Mouse (Mus musculus): ENCODE measurements around the gene Ptpn20. TPM values are rescaled to one million over a fixed set of nuclear protein-coding genes. Genes with fewer than 3 reads are reported as not detected.

Ptpn20 gene
- total RNA-seq (2017), result not detected in 2 replicates

- ATAC-seq (replicated peaks in 1 of 2; ENCODE audit: insufficient read depth in 1 of 2, low FRiP score in 2 of 2, low TSS enrichment in 1 of 2, low read depth in 1 of 2, poor library complexity in 2 of 2, severe bottlenecking in 2 of 2), result peak in 1 of 2 experiments; percentile 21; a peak in 1 of 4 replicates
These were observed at the start of gene Ptpn20 for GRCm38 (mm10) chr14:33588951-33589350. Gene Ptpn20 (plus strand): TSS chr14:33589207.

GRCm38 (mm10) chr14:33539559-33540167 is 49.3 kb upstream of the Ptpn20 start:
- ATAC-seq (replicated peaks in 1 of 2; ENCODE audit: insufficient read depth in 1 of 2, low FRiP score in 2 of 2, low TSS enrichment in 1 of 2, low read depth in 1 of 2, poor library complexity in 2 of 2, severe bottlenecking in 2 of 2), result no peak

- ATAC-seq (replicated peaks in 1 of 2; ENCODE audit: insufficient read depth in 1 of 2, low FRiP score in 2 of 2, low TSS enrichment in 1 of 2, low read depth in 1 of 2, poor library complexity in 2 of 2, severe bottlenecking in 2 of 2), result no peak
These were observed 43.4 kb upstream of the Ptpn20 start for GRCm38 (mm10) chr14:33545565-33546143.

- no peak for ATAC-seq (replicated peaks in 1 of 2; ENCODE audit: insufficient read depth in 1 of 2, low FRiP score in 2 of 2, low TSS enrichment in 1 of 2, low read depth in 1 of 2, poor library complexity in 2 of 2, severe bottlenecking in 2 of 2)
These were observed 40.4 kb upstream of the Ptpn20 start for GRCm38 (mm10) chr14:33548650-33549049.

- no peak for ATAC-seq (replicated peaks in 1 of 2; ENCODE audit: insufficient read depth in 1 of 2, low FRiP score in 2 of 2, low TSS enrichment in 1 of 2, low read depth in 1 of 2, poor library complexity in 2 of 2, severe bottlenecking in 2 of 2)
These were observed 39.2 kb upstream of the Ptpn20 start for GRCm38 (mm10) chr14:33549856-33550255.

DNA sequence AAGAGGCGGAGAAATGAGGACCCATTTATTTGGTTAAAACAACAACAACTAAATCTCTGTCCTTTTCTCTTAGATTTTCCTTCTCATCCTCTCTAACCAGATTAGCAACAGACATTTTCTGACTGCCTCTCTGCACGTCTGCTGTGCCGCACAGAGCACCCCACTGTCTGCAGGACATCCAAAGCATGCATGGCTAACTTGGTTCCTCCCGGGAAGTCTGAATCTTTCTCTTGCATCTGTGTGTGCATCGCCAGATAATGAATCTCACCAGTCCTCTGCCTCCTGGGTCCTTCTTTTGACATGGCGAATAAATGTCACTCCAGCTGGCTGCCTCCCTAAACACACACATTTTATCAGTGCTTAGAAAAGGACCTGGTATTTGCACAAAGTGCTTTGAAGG is 18.3 kb upstream of the Ptpn20 start:
- ATAC-seq (replicated peaks in 1 of 2; ENCODE audit: insufficient read depth in 1 of 2, low FRiP score in 2 of 2, low TSS enrichment in 1 of 2, low read depth in 1 of 2, poor library complexity in 2 of 2, severe bottlenecking in 2 of 2), result no peak

- no peak for ATAC-seq (replicated peaks in 1 of 2; ENCODE audit: insufficient read depth in 1 of 2, low FRiP score in 2 of 2, low TSS enrichment in 1 of 2, low read depth in 1 of 2, poor library complexity in 2 of 2, severe bottlenecking in 2 of 2)
These were observed 15.4 kb upstream of the Ptpn20 start for GRCm38 (mm10) chr14:33573643-33574042.

- ATAC-seq (replicated peaks in 1 of 2; ENCODE audit: insufficient read depth in 1 of 2, low FRiP score in 2 of 2, low TSS enrichment in 1 of 2, low read depth in 1 of 2, poor library complexity in 2 of 2, severe bottlenecking in 2 of 2), result no peak
These were observed 9.1 kb upstream of the Ptpn20 start for GRCm38 (mm10) chr14:33579771-33580484.

DNA sequence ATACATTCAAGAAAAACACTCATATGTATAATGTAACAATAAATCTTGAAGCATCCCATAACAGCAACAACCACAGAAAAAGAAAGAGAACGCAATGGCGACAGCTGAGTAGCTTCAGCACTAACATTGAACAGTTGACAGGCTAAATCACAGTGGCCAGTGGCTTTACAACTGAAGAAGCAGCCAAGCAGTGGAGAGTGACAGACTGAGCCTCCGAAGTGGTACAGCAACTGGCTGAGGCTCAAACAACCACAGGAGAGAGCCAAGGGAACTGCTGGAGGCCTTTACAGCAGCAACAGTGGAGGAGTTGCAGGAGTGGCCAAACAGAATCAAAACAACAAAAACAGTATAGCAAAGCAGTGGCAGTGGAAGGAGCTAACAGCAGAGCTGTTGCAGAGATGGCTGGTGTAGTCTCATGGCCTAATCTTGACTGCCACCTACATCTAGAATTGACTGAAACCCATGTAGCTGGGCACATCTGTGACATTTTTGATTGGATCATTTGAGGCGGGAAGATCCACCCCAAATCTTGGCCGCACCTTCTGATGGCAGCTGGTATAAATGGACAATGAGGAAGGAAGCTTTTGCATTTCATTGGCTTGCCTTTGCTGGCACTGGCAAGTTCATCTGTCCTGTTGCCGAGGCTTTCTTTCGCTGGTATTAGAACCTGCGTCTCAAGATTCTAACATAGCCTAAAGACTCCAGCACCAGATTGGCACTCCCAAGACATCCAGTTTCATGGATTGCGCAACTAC is 9.5 kb downstream of the Ptpn20 start:
- no peak for ATAC-seq (replicated peaks in 1 of 2; ENCODE audit: insufficient read depth in 1 of 2, low FRiP score in 2 of 2, low TSS enrichment in 1 of 2, low read depth in 1 of 2, poor library complexity in 2 of 2, severe bottlenecking in 2 of 2)

DNA sequence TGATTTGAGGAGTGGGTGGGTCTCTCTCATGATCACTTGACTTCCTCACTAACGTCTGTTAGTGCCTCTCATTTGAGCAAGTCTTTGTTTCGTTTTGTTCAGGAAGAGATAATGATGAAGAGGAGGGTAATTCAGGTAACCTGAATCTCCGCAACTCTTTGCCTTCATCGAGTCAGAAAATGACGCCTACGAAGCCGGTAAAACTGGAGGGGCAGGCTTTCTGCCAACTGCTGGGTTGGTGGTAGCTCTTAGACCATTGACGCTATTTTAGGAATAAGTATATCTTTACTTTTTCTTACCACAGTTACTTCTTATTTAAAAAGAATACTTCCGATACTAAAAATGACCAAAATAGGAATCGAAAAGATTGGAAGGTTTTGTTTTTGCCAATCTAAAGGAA is 18.4 kb downstream of the Ptpn20 start:
- no peak for ATAC-seq (replicated peaks in 1 of 2; ENCODE audit: insufficient read depth in 1 of 2, low FRiP score in 2 of 2, low TSS enrichment in 1 of 2, low read depth in 1 of 2, poor library complexity in 2 of 2, severe bottlenecking in 2 of 2)

GRCm38 (mm10) chr14:33625036-33625435 is 36.0 kb downstream of the Ptpn20 start:
- no peak for ATAC-seq (replicated peaks in 1 of 2; ENCODE audit: insufficient read depth in 1 of 2, low FRiP score in 2 of 2, low TSS enrichment in 1 of 2, low read depth in 1 of 2, poor library complexity in 2 of 2, severe bottlenecking in 2 of 2)

DNA sequence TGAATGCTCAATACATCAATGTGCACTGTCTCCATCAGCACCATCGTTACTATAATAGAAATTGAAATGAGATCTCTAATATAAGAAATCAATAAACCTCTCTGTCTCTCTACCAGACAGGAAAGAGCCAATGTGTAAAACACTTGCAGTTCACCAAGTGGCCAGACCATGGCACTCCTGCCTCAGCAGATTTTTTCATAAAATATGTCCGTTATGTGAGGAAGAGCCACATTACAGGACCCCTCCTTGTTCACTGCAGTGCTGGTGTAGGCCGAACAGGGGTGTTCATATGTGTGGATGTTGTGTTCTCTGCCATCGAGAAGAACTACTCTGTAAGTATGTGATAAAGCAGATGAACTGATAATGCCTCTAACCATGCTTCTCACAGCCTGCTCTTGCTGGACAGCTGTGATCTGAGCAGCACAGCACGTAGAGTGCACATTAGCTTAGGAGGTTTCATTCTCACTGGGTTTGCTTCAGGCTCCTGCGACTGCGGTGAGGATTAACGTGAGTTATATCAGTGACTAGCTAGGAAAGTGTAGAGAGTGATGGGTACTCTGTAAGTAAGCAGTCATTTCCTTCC is 43.9 kb downstream of the Ptpn20 start:
- ATAC-seq (replicated peaks in 1 of 2; ENCODE audit: insufficient read depth in 1 of 2, low FRiP score in 2 of 2, low TSS enrichment in 1 of 2, low read depth in 1 of 2, poor library complexity in 2 of 2, severe bottlenecking in 2 of 2), result peak in 1 of 2 experiments; percentile 66; a peak in 1 of 4 replicates

DNA sequence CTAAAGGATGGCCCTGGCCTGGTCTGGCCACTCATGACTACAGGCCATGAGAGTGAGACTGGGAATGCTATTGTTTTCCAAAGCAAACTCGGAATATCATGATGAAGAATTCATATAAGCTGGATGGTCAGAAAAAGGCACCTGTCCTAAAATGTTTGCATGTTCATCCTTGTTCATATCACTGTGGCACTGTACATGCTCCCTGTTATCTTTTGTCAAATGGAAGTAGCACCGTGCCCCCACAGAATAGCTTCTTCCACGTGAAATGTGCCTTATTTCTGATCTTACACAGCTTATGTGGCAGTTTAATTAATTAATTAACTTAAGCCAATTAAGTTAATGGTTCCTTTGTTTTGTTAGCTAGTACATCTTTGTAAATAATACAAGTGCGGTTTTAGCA is 45.3 kb downstream of the Ptpn20 start:
- no peak for ATAC-seq (replicated peaks in 1 of 2; ENCODE audit: insufficient read depth in 1 of 2, low FRiP score in 2 of 2, low TSS enrichment in 1 of 2, low read depth in 1 of 2, poor library complexity in 2 of 2, severe bottlenecking in 2 of 2)

DNA sequence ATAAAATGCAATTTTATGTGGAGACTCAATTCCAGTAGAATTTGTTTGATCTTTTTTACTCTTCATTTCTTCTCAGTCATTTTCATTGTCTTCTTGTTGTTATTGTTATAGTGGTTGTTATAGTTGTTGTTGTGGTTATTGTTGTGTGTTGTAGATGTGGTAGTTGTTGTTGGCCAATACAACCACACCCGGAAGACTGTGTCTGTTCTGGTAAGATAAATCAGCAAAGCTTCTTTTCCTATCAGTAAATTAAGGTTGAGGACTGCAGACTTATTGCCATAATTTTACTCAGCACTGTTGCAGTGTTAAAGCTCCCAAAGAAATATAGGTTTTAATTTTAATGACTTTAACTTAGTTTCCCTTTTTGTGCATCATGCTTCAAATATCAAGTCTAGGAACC is 45.8 kb downstream of the Ptpn20 start:
- no peak for ATAC-seq (replicated peaks in 1 of 2; ENCODE audit: insufficient read depth in 1 of 2, low FRiP score in 2 of 2, low TSS enrichment in 1 of 2, low read depth in 1 of 2, poor library complexity in 2 of 2, severe bottlenecking in 2 of 2)

- ATAC-seq (replicated peaks in 1 of 2; ENCODE audit: insufficient read depth in 1 of 2, low FRiP score in 2 of 2, low TSS enrichment in 1 of 2, low read depth in 1 of 2, poor library complexity in 2 of 2, severe bottlenecking in 2 of 2), result no peak
These were observed 50.4 kb downstream of the Ptpn20 start for GRCm38 (mm10) chr14:33639357-33639756.

GRCm38 (mm10) chr14:33650721-33651120 is 61.7 kb downstream of the Ptpn20 start:
- ATAC-seq (replicated peaks in 1 of 2; ENCODE audit: insufficient read depth in 1 of 2, low FRiP score in 2 of 2, low TSS enrichment in 1 of 2, low read depth in 1 of 2, poor library complexity in 2 of 2, severe bottlenecking in 2 of 2), result no peak

- ATAC-seq (replicated peaks in 1 of 2; ENCODE audit: insufficient read depth in 1 of 2, low FRiP score in 2 of 2, low TSS enrichment in 1 of 2, low read depth in 1 of 2, poor library complexity in 2 of 2, severe bottlenecking in 2 of 2), result no peak
These were observed 68.5 kb downstream of the Ptpn20 start for GRCm38 (mm10) chr14:33657471-33657901.

DNA sequence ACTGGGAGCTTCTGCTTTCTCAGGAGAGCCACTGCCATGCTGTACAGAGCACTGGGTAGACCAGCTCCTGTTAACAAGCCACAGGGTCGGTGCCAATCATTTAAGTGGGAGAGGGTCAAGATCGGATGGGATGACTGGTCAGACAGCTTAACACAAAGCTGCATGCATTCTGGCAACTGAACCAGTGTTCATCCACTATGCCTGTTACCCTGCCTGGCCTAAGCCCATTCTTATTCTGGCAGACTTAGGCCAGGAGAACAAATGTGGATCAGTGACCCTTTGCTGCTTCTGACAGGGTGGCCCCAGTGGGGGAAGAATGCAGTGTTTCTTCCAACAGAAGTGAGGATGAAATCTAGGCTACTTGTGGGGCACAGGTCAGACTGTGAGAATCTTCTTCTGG is 69.3 kb downstream of the Ptpn20 start:
- no peak for ATAC-seq (replicated peaks in 1 of 2; ENCODE audit: insufficient read depth in 1 of 2, low FRiP score in 2 of 2, low TSS enrichment in 1 of 2, low read depth in 1 of 2, poor library complexity in 2 of 2, severe bottlenecking in 2 of 2)

All from hematopoietic stem cell, adult 5-6 weeks (primary cell).